In the genomic region with DNA sequence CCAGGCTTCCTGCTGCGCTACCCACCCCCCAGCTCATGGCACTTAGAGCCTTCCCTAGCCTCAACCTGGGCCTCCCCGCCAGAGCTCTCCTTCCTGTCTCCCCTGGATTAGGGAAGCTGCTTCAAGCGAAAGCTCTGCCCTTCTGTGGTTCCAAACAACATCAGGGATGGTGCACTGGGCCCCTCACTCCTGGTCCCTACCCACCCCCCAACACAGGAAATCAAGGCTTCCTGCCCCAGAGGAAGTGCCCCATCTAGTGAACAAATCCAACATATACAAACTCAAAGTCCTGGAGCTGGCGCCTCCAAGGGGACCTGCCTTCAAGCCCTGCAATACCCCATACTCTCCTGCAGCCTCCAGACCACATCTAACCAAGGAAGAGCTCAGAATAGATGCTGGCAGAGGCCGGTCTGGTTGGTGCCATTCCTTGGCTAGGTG, we compare ENCODE assay signal across 8 mouse cellular contexts. TPM values are rescaled to one million over a fixed set of nuclear protein-coding genes. Genes with fewer than 3 reads are reported as not detected.
DNase-seq lines count a peak whose midpoint lies in the region; ATAC-seq lines count a peak whose summit lies in the region.

No protein-coding gene starts in this region.

- peaks cover 42% of the 10 kb centered on the region for H3K27me3 ChIP-seq in midbrain, embryonic 10.5 days (ENCODE audit: low read depth, poor library complexity, severe bottlenecking)
- no peaks in the 10 kb centered on the region; the same call in 1 of the 2 replicates for H3K27me3 ChIP-seq in midbrain, embryonic 11.5 days (ENCODE audit: control insufficient read depth, insufficient read depth, low read length)
- no peaks in the 10 kb centered on the region for H3K27me3 ChIP-seq in heart, embryonic 15.5 days
- H3K27me3 ChIP-seq in limb, embryonic 15.5 days = no peaks in the 10 kb centered on the region
- peaks cover under 1% of the 10 kb centered on the region; the same call in 1 of the 2 replicates for H3K27me3 ChIP-seq in neural tube, embryonic 12.5 days (replicated peaks)

- 64% methylated on average over 5 of the region's 5 CpGs for WGBS in midbrain, embryonic 10.5 days
- 62% methylated on average over 5 of the region's 5 CpGs for WGBS in midbrain, embryonic 11.5 days
- WGBS in heart, embryonic 15.5 days = 54% methylated on average over 5 of the region's 5 CpGs
- WGBS in limb, embryonic 15.5 days = 55% methylated on average over 5 of the region's 5 CpGs
- WGBS in neural tube, embryonic 12.5 days = 70% methylated on average over 5 of the region's 5 CpGs

- no peak overlapping the region for H3K4me2 ChIP-seq in midbrain, embryonic 11.5 days
- peak overlapping the region; percentile 92 for H3K4me2 ChIP-seq in heart, embryonic 15.5 days
- H3K4me2 ChIP-seq in limb, embryonic 15.5 days = peak overlapping the region; percentile 75
- H3K4me2 ChIP-seq in neural tube, embryonic 12.5 days (replicated peaks) = peak overlapping the region; percentile 81

- no peak for DNase-seq in midbrain, embryonic 10.5 days (ENCODE audit: low spot score)
- no peak for DNase-seq in midbrain, embryonic 11.5 days (ENCODE audit: low spot score, missing footprints)
- no peak for DNase-seq in right cerebral cortex, postnatal 36 days (ENCODE audit: low spot score in 2 of 2)
- no peak for DNase-seq in layer of hippocampus, adult 11-12 months (ENCODE audit: low spot score)
- no peak for DNase-seq in layer of hippocampus, adult 9-11 months

- 0 out of 2 replicates have a peak overlapping the region, but pooled peaks have one; percentile 95 for H3K4me3 ChIP-seq in midbrain, embryonic 10.5 days
- H3K4me3 ChIP-seq in midbrain, embryonic 11.5 days (ENCODE audit: low read depth, low read length) = no peak overlapping the region
- peak overlapping the region; percentile 81 for H3K4me3 ChIP-seq in heart, embryonic 15.5 days
- peak overlapping the region; percentile 80 for H3K4me3 ChIP-seq in limb, embryonic 15.5 days
- H3K4me3 ChIP-seq in neural tube, embryonic 12.5 days = no peak overlapping the region

- H3K4me1 ChIP-seq in midbrain, embryonic 10.5 days = peaks cover 87% of the 10 kb centered on the region
- peaks cover 41% of the 10 kb centered on the region for H3K4me1 ChIP-seq in midbrain, embryonic 11.5 days (ENCODE audit: control insufficient read depth, insufficient read depth, low read length)
- H3K4me1 ChIP-seq in heart, embryonic 15.5 days (replicated peaks) = peaks cover 84% of the 10 kb centered on the region
- H3K4me1 ChIP-seq in limb, embryonic 15.5 days = peaks cover 77% of the 10 kb centered on the region
- peaks cover 76% of the 10 kb centered on the region for H3K4me1 ChIP-seq in neural tube, embryonic 12.5 days

- no peak for ATAC-seq in midbrain, embryonic 11.5 days (ENCODE audit: low FRiP score)
- no peak; the same call in 1 of the 2 replicates for ATAC-seq in heart, embryonic 15.5 days (replicated peaks; ENCODE audit: insufficient number of reproducible peaks, insufficient read depth, low FRiP score, low read depth)
- ATAC-seq in limb, embryonic 15.5 days (ENCODE audit: insufficient number of reproducible peaks, low FRiP score, low TSS enrichment, low read depth) = no peak
- ATAC-seq in neural tube, embryonic 12.5 days (ENCODE audit: low FRiP score, low read depth) = no peak

- H3K9me3 ChIP-seq in midbrain, embryonic 10.5 days (replicated peaks) = no peaks in the 10 kb centered on the region
- H3K9me3 ChIP-seq in midbrain, embryonic 11.5 days (ENCODE audit: control insufficient read depth, low read length) = no peaks in the 10 kb centered on the region
- no peaks in the 10 kb centered on the region for H3K9me3 ChIP-seq in heart, embryonic 15.5 days (replicated peaks)
- no peaks in the 10 kb centered on the region for H3K9me3 ChIP-seq in limb, embryonic 15.5 days
- no peaks in the 10 kb centered on the region for H3K9me3 ChIP-seq in neural tube, embryonic 12.5 days

- H3K36me3 ChIP-seq in midbrain, embryonic 10.5 days = peaks cover 7% of the 10 kb centered on the region; the same call in 1 of the 2 replicates
- H3K36me3 ChIP-seq in midbrain, embryonic 11.5 days (ENCODE audit: control insufficient read depth, insufficient read depth, low read length) = no peaks in the 10 kb centered on the region
- peaks cover 3% of the 10 kb centered on the region; the same call in 1 of the 2 replicates for H3K36me3 ChIP-seq in heart, embryonic 15.5 days
- 0 out of 2 replicates have a peak, but pooled peaks cover 2% of the 10 kb centered on the region for H3K36me3 ChIP-seq in limb, embryonic 15.5 days
- H3K36me3 ChIP-seq in neural tube, embryonic 12.5 days = no peaks in the 10 kb centered on the region

- peak overlapping the region; percentile 61 for H3K27ac ChIP-seq in midbrain, embryonic 10.5 days (replicated peaks)
- no peak overlapping the region for H3K27ac ChIP-seq in midbrain, embryonic 11.5 days (ENCODE audit: low read depth, low read length)
- peak overlapping the region; percentile 91 for H3K27ac ChIP-seq in heart, embryonic 15.5 days
- H3K27ac ChIP-seq in limb, embryonic 15.5 days = peak overlapping the region; percentile 98
- H3K27ac ChIP-seq in neural tube, embryonic 12.5 days = no peak overlapping the region

- no peak overlapping the region for H3K9ac ChIP-seq in midbrain, embryonic 11.5 days (ENCODE audit: low read length)
- 0 out of 2 replicates have a peak overlapping the region, but pooled peaks have one; percentile 85 for H3K9ac ChIP-seq in heart, embryonic 15.5 days
- H3K9ac ChIP-seq in limb, embryonic 15.5 days = no peak overlapping the region
- H3K9ac ChIP-seq in neural tube, embryonic 12.5 days = no peak overlapping the region; the same call in 1 of the 2 replicates

RNA-seq across cellular contexts. Expression of gene Hdac7, which starts 15.4 kb away (rescaled TPM):
- polyA plus RNA-seq in midbrain, embryonic 10.5 days (2016; fragmentation: Nextera tagmentation; extraction: Ambion mirVana) = 23.9 and 24.7 TPM in 2 replicates
- polyA plus RNA-seq in midbrain, embryonic 11.5 days (2014; fragmentation: Nextera tagmentation; extraction: Ambion mirVana) = 14.6 and 16.7 TPM in 2 replicates
- polyA plus RNA-seq in heart, embryonic 15.5 days (2015; fragmentation: Nextera tagmentation; extraction: Ambion mirVana) = 20.4 and 34.5 TPM in 2 replicates
- 33.5 and 34.1 TPM in 2 replicates for polyA plus RNA-seq in limb, embryonic 15.5 days (2015; fragmentation: Nextera tagmentation; extraction: Ambion mirVana)
- 28.9 and 29.7 TPM in 2 replicates for polyA plus RNA-seq in neural tube, embryonic 12.5 days (2016; fragmentation: Nextera tagmentation; extraction: Ambion mirVana)

RNA-seq across cellular contexts. Expression of gene Slc48a1, which starts 50.6 kb away (rescaled TPM):
- 30.5 and 36.3 TPM in 2 replicates for polyA plus RNA-seq in midbrain, embryonic 10.5 days (2016; fragmentation: Nextera tagmentation; extraction: Ambion mirVana)
- polyA plus RNA-seq in midbrain, embryonic 11.5 days (2014; fragmentation: Nextera tagmentation; extraction: Ambion mirVana) = 32.6 and 33.6 TPM in 2 replicates
- 64.3 and 76.8 TPM in 2 replicates for polyA plus RNA-seq in heart, embryonic 15.5 days (2015; fragmentation: Nextera tagmentation; extraction: Ambion mirVana)
- polyA plus RNA-seq in limb, embryonic 15.5 days (2015; fragmentation: Nextera tagmentation; extraction: Ambion mirVana) = 58.7 and 59.0 TPM in 2 replicates
- polyA plus RNA-seq in neural tube, embryonic 12.5 days (2016; fragmentation: Nextera tagmentation; extraction: Ambion mirVana) = 41.4 and 44.9 TPM in 2 replicates

Comparison
In these comparisons a context has a peak if more than half of its experiments do, and no peak if none do; other contexts are left out.
1. H3K27ac ChIP-seq: peak in midbrain, embryonic 10.5 days (single experiment), heart, embryonic 15.5 days (single experiment) and limb, embryonic 15.5 days (single experiment); none in midbrain, embryonic 11.5 days (single experiment) and neural tube, embryonic 12.5 days (single experiment).
2. H3K4me3 ChIP-seq: peak in midbrain, embryonic 10.5 days (single experiment), heart, embryonic 15.5 days (single experiment) and limb, embryonic 15.5 days (single experiment); none in midbrain, embryonic 11.5 days (single experiment) and neural tube, embryonic 12.5 days (single experiment).